Mouse (Mus musculus): Measurements from ENCODE around the gene Mertk. TPM values are rescaled to one million over a fixed set of nuclear protein-coding genes. Genes with fewer than 3 reads are reported as not detected.

Mertk gene
- polyA plus RNA-seq, 1 experiment from 2014 or later, result 1.4 TPM

DNA sequence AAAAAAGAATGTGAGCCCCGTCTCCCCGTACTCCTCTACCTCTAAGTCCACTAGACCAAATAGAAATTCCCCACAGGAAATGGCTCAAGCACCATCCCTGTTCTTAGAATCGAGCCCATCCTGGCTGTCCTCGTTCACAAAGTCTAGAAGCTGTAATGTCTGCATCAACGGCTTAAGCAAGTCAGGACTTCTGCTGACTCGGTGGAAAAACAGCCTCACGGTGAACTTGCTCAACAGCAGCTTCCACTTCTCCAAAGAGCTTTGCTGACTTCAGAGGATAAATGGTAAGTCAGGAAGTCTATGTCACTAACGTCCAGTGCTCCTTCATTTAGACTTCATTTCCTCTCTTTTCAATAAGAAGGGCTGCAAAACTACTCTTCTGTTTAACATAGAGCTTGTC lies 107.8 kb downstream of the Mertk start:
- no peak for DNase-seq

DNA sequence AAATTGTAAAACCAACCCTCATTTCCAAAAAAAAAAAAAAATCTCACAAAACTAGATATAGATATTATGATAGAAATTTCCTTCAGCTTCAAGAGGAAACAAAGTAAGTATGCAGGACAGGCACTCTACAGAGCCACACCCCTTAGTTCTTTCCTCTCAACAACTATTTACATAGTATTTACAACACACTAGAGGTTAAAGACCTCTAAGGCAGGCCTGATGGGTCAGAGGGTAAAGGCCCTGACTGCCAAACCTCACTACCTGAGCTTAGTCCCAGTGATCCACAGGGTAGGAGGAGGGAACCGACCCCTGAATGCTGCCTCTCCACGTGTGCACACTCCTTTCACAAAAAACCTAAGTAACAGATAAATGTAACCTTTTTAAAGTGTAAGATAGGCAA lies 114.0 kb downstream of the Mertk start:
- Histone ChIP-seq H3K9ac (replicated peaks; ENCODE audit: low read length) (no peak overlapping the region), H3K27ac (replicated peaks; ENCODE audit: low read depth, low read length) (no peak overlapping the region), H3K27me3 (ENCODE audit: control insufficient read depth, insufficient read depth, low read length) (no peaks in the 10 kb centered on the region), H3K4me3 (replicated peaks; ENCODE audit: low read depth, low read length) (no peak overlapping the region), H3K9me3 (ENCODE audit: control insufficient read depth, low read length) (no peaks in the 10 kb centered on the region), H3K4me1 (ENCODE audit: control insufficient read depth, insufficient read depth, low read length) (no peaks in the 10 kb centered on the region), H3K4me2 (ENCODE audit: low read length) (no peak overlapping the region), H3K36me3 (ENCODE audit: control insufficient read depth, insufficient read depth, low read length) (no peaks in the 10 kb centered on the region)
- ATAC-seq (ENCODE audit: low FRiP score, low TSS enrichment) (no peak), DNase-seq (no peak)
- 34% methylated on average over 2 of the region's 2 CpGs for WGBS

More for the DNA sequence above, 107.8 kb downstream of the Mertk start:
- Histone ChIP-seq H3K4me3 (replicated peaks; ENCODE audit: low read depth, low read length) (no peak overlapping the region), H3K27me3 (ENCODE audit: control insufficient read depth, insufficient read depth, low read length) (no peaks in the 10 kb centered on the region), H3K4me2 (ENCODE audit: low read length) (no peak overlapping the region), H3K9ac (replicated peaks; ENCODE audit: low read length) (no peak overlapping the region), H3K9me3 (ENCODE audit: control insufficient read depth, low read length) (no peaks in the 10 kb centered on the region), H3K4me1 (ENCODE audit: control insufficient read depth, insufficient read depth, low read length) (no peaks in the 10 kb centered on the region), H3K36me3 (ENCODE audit: control insufficient read depth, insufficient read depth, low read length) (no peaks in the 10 kb centered on the region), H3K27ac (replicated peaks; ENCODE audit: low read depth, low read length) (no peak overlapping the region)
- WGBS, result 85% methylated on average over 8 of the region's 8 CpGs
- ATAC-seq (ENCODE audit: low FRiP score, low TSS enrichment), result no peak

DNA sequence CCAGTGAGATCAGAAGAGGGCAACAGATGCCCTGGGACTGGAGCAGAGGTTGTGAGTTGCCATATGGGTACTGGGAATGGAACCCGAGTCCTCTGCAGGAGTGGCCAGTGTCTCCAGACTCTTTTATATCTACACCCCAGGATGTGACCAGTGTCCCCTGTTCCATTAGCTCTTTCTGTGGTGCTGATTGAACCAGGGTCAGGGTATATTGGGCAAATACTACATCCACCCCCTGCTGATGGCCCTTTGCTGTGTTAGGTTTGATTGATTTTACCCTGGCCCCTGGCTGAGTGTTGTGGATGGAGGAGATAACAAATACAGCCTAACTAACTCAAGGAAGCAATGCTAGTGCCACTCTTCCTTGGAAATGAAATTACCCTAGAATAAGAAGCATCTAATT lies 117.6 kb downstream of the Mertk start:
- Histone ChIP-seq H3K4me1 (ENCODE audit: control insufficient read depth, insufficient read depth, low read length) (peaks cover 13% of the 10 kb centered on the region), H3K4me2 (ENCODE audit: low read length) (no peak overlapping the region), H3K27me3 (ENCODE audit: control insufficient read depth, insufficient read depth, low read length) (no peaks in the 10 kb centered on the region), H3K4me3 (replicated peaks; ENCODE audit: low read depth, low read length) (no peak overlapping the region), H3K36me3 (ENCODE audit: control insufficient read depth, insufficient read depth, low read length) (no peaks in the 10 kb centered on the region), H3K9me3 (ENCODE audit: control insufficient read depth, low read length) (no peaks in the 10 kb centered on the region), H3K27ac (replicated peaks; ENCODE audit: low read depth, low read length) (no peak overlapping the region), H3K9ac (replicated peaks; ENCODE audit: low read length) (no peak overlapping the region)
- 78% methylated on average over 1 of the region's 1 CpGs for WGBS
- ATAC-seq (ENCODE audit: low FRiP score, low TSS enrichment), result no peak
- DNase-seq, result no peak

DNA sequence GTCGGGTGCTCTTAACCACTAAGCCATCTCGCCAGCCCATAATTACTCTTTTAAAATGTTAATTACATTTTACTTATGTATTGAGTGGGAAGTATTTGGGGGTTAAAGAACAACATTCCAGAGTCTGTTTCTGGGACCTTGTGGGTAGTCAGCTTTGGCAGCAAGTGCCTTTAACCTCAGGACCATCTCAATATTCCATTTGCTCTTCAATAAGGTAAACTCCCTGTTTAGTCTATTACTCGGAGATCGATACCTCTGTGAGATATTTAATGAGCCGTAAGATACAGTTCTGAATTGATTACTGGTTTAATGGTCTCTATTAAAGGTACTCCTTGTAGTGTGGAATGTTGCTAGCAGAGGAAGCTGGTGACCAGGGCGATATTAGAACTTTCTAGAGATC lies 118.2 kb downstream of the Mertk start:
- H3K27me3 ChIP-seq (ENCODE audit: control insufficient read depth, insufficient read depth, low read length), result no peaks in the 10 kb centered on the region
- no peak overlapping the region for H3K9ac ChIP-seq (replicated peaks; ENCODE audit: low read length)
- ATAC-seq (ENCODE audit: low FRiP score, low TSS enrichment), result no peak
- H3K4me2 ChIP-seq (ENCODE audit: low read length), result peak overlapping the region; percentile 81
- H3K27ac ChIP-seq (replicated peaks; ENCODE audit: low read depth, low read length), result no peak overlapping the region
- no peaks in the 10 kb centered on the region for H3K36me3 ChIP-seq (ENCODE audit: control insufficient read depth, insufficient read depth, low read length)
- DNase-seq, result peak; percentile 2
- H3K9me3 ChIP-seq (ENCODE audit: control insufficient read depth, low read length), result no peaks in the 10 kb centered on the region
- 51% methylated on average over 6 of the region's 6 CpGs for WGBS
- H3K4me1 ChIP-seq (ENCODE audit: control insufficient read depth, insufficient read depth, low read length), result peaks cover 13% of the 10 kb centered on the region
- H3K4me3 ChIP-seq (replicated peaks; ENCODE audit: low read depth, low read length), result peak overlapping the region; percentile 73; the same call in 1 of the 2 replicates

GRCm38 (mm10) chr2:128817387-128817785 lies 118.6 kb downstream of the Mertk start:
- H3K4me1 ChIP-seq (ENCODE audit: control insufficient read depth, insufficient read depth, low read length), result peaks cover 13% of the 10 kb centered on the region
- WGBS, result under 1% methylated on average over 7 of the region's 7 CpGs
- ATAC-seq (ENCODE audit: low FRiP score, low TSS enrichment), result no peak
- no peaks in the 10 kb centered on the region for H3K36me3 ChIP-seq (ENCODE audit: control insufficient read depth, insufficient read depth, low read length)
- peak; percentile 88 for DNase-seq
- H3K4me3 ChIP-seq (replicated peaks; ENCODE audit: low read depth, low read length), result peak overlapping the region; percentile 73
- no peaks in the 10 kb centered on the region for H3K9me3 ChIP-seq (ENCODE audit: control insufficient read depth, low read length)
- peak overlapping the region; percentile 30; the same call in 1 of the 2 replicates for H3K9ac ChIP-seq (replicated peaks; ENCODE audit: low read length)
- H3K27ac ChIP-seq (replicated peaks; ENCODE audit: low read depth, low read length), result peak overlapping the region; percentile 43; the same call in 1 of the 2 replicates
- no peaks in the 10 kb centered on the region for H3K27me3 ChIP-seq (ENCODE audit: control insufficient read depth, insufficient read depth, low read length)
- peak overlapping the region; percentile 81 for H3K4me2 ChIP-seq (ENCODE audit: low read length)

DNA sequence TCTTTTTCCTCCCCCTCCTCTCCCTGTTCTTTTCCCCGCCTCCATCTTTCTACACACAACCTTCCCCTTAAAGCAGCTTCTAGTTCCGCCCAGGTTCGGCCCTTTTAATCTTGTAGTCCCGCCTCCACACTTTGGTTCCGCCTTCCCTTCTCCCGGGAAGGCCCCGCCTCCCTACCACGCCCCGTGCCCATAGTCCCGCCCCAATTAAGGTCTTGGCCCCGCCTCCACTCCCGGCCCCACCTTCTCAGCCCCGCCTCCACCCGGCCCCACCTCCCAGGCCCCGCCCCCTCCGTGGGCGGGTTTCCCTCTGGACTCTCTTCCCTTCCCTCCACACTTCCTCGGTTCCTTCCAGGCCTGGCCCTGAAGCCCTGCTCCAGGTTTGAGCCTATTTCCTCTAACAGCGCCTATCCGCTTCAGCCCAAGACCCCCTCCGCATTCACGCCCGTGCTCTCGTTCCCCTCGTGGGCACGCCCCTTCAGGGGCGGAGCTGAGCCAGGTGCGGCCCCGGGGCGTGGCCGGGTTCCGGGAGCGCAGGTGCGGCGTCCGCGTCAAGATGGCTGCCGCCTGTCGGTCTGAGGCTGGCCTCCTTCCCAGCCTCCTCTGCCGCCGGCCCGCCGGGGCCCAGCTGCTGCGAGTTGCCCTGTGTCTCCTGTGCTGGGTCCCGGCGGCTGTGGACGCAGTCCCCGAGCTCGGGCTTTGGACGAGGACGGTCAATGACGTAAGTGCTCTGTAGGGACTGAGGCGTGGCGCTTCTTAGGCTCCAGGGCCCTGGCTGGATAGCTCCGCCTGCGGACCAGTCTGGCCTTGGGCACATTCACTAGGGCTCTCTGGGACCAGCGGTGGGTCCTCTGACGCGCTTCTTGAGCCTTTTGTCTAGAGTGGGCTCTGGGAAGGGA lies 119.3 kb downstream of the Mertk start, which contains the start of gene Tmem87b:
Tmem87b (plus strand) TSS at position 333 of the 896 bp plus-strand sequence.
- DNase-seq (peak; percentile 98), ATAC-seq (ENCODE audit: low FRiP score, low TSS enrichment) (peak; percentile 94)
- Histone ChIP-seq H3K27me3 (ENCODE audit: control insufficient read depth, insufficient read depth, low read length) (no peaks in the 10 kb centered on the region), H3K4me3 (replicated peaks; ENCODE audit: low read depth, low read length) (peak within 1 kb of the TSS; percentile 73), H3K4me2 (ENCODE audit: low read length) (peak within 1 kb of the TSS; percentile 81), H3K27ac (replicated peaks; ENCODE audit: low read depth, low read length) (peak within 1 kb of the TSS; percentile 88), H3K9me3 (ENCODE audit: control insufficient read depth, low read length) (no peaks in the 10 kb centered on the region), H3K9ac (replicated peaks; ENCODE audit: low read length) (peak within 1 kb of the TSS; percentile 72), H3K36me3 (ENCODE audit: control insufficient read depth, insufficient read depth, low read length) (no peaks in the 10 kb centered on the region), H3K4me1 (ENCODE audit: control insufficient read depth, insufficient read depth, low read length) (peaks cover 13% of the 10 kb centered on the region)
- WGBS, result under 1% methylated on average over 59 of the region's 59 CpGs

GRCm38 (mm10) chr2:128818956-128819643 lies 120.3 kb downstream of the Mertk start:
- ATAC-seq (ENCODE audit: low FRiP score, low TSS enrichment) (no peak), DNase-seq (no peak)
- Histone ChIP-seq H3K9ac (replicated peaks; ENCODE audit: low read length) (peak overlapping the region; percentile 72), H3K36me3 (ENCODE audit: control insufficient read depth, insufficient read depth, low read length) (no peaks in the 10 kb centered on the region), H3K4me2 (ENCODE audit: low read length) (peak overlapping the region; percentile 81), H3K27me3 (ENCODE audit: control insufficient read depth, insufficient read depth, low read length) (no peaks in the 10 kb centered on the region), H3K4me3 (replicated peaks; ENCODE audit: low read depth, low read length) (peak overlapping the region; percentile 73), H3K4me1 (ENCODE audit: control insufficient read depth, insufficient read depth, low read length) (peaks cover 13% of the 10 kb centered on the region), H3K27ac (replicated peaks; ENCODE audit: low read depth, low read length) (peak overlapping the region; percentile 88), H3K9me3 (ENCODE audit: control insufficient read depth, low read length) (no peaks in the 10 kb centered on the region)
- 19% methylated on average over 14 of the region's 14 CpGs for WGBS

DNA sequence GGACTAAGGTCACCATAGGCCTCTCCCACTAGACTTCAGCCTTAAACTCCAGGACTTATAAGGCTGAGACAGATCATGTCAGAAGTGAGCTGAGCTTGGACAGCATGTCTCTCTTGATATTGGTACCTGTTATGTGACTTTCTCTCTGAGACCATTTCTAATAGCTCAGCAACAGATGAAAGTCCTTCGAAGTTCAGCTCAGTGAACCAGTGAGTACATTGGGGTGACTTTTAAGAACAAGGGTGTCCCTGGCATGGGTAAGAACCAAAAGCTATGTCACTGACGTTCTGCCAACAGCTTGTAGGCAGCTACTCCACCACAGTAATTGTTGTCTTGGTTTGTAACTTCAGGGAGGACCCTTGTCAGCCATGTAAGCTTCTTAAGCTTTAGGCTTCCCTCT lies 121.9 kb downstream of the Mertk start:
- Histone ChIP-seq H3K4me2 (ENCODE audit: low read length) (no peak overlapping the region), H3K36me3 (ENCODE audit: control insufficient read depth, insufficient read depth, low read length) (peaks cover 8% of the 10 kb centered on the region; the same call in 1 of the 2 replicates), H3K4me1 (ENCODE audit: control insufficient read depth, insufficient read depth, low read length) (peaks cover 13% of the 10 kb centered on the region), H3K27me3 (ENCODE audit: control insufficient read depth, insufficient read depth, low read length) (no peaks in the 10 kb centered on the region), H3K27ac (replicated peaks; ENCODE audit: low read depth, low read length) (no peak overlapping the region), H3K4me3 (replicated peaks; ENCODE audit: low read depth, low read length) (no peak overlapping the region), H3K9ac (replicated peaks; ENCODE audit: low read length) (no peak overlapping the region), H3K9me3 (ENCODE audit: control insufficient read depth, low read length) (no peaks in the 10 kb centered on the region)
- ATAC-seq (ENCODE audit: low FRiP score, low TSS enrichment) (no peak), DNase-seq (no peak)
- whole genome bisulfite sequencing, result 88% methylated on average over 2 of the region's 2 CpGs

Data from midbrain, embryonic 14.5 days (tissue).